Mouse (Mus musculus) MEL (cell line): ENCODE data around the gene Hist1h2af.

Experiments used
- CHD2 ChIP-seq: IDR thresholded peaks from 2 replicates; pipeline ENCODE4 v1.6.1; 2011; ENCODE audit warnings: low read length, improper control_type of control experiment
- CTCF ChIP-seq, 3 experiments: IDR thresholded peaks in 2 of 3; conservative IDR thresholded peaks in 1 of 3; 2 replicates each; pipeline ENCODE4 v1.5.1; 2011 to 2012; ENCODE audit warnings: low read length in 3 of 3, low read depth in 2 of 3, mild to moderate bottlenecking in 2 of 3, improper control_type of control experiment in 1 of 3, inconsistent platforms in 1 of 3, mixed read lengths in 1 of 3, moderate library complexity in 1 of 3; ENCODE audit not compliant: control insufficient read depth in 1 of 3, insufficient read depth in 1 of 3, poor library complexity in 1 of 3, severe bottlenecking in 1 of 3
- E2F4 ChIP-seq: IDR thresholded peaks from 2 replicates; pipeline ENCODE4 v1.6.1; 2011; ENCODE audit warnings: low read depth, low read length, improper control_type of control experiment, borderline replicate concordance
- ETS1 ChIP-seq: IDR thresholded peaks from 2 replicates; pipeline ENCODE4 v1.6.1; 2012; ENCODE audit warnings: low read depth, mild to moderate bottlenecking, inconsistent platforms, low read length, improper control_type of control experiment, moderate library complexity
- MAFK ChIP-seq: IDR thresholded peaks from 2 replicates; pipeline ENCODE4 v1.6.1; 2011; ENCODE audit warnings: low read depth, mild to moderate bottlenecking, low read length, improper control_type of control experiment, borderline replicate concordance
- MYC ChIP-seq: IDR thresholded peaks from 2 replicates; pipeline ENCODE4 v1.6.1; 2011; ENCODE audit warnings: low read depth, mild to moderate bottlenecking, low read length, improper control_type of control experiment, moderate library complexity
- NRF1 ChIP-seq: IDR thresholded peaks from 2 replicates; pipeline ENCODE4 v1.6.1; 2014; ENCODE audit warnings: low read depth, mild to moderate bottlenecking, inconsistent platforms, low read length, improper control_type of control experiment, moderate library complexity; ENCODE audit not compliant: poor library complexity, insufficient read depth, severe bottlenecking
- POLR2A ChIP-seq, 2 experiments: IDR thresholded peaks; 2 replicates each; pipeline ENCODE4 v1.6.1; 2011 to 2012; ENCODE audit warnings: low read length in 2 of 2, mild to moderate bottlenecking in 2 of 2, control low read depth in 1 of 2, improper control_type of control experiment in 1 of 2, low read depth in 1 of 2, moderate library complexity in 1 of 2; ENCODE audit not compliant: control insufficient read depth in 1 of 2, insufficient read depth in 1 of 2, poor library complexity in 1 of 2
- UBTF ChIP-seq: IDR thresholded peaks from 2 replicates; pipeline ENCODE4 v1.6.1; 2012; ENCODE audit warnings: low read depth, mild to moderate bottlenecking, inconsistent platforms, low read length, improper control_type of control experiment, moderate library complexity, borderline replicate concordance; ENCODE audit not compliant: insufficient read depth
- ZNF384 ChIP-seq: IDR thresholded peaks from 2 replicates; pipeline ENCODE4 v1.6.1; 2012; ENCODE audit warnings: low read depth, mild to moderate bottlenecking, inconsistent platforms, low read length, improper control_type of control experiment

DNA sequence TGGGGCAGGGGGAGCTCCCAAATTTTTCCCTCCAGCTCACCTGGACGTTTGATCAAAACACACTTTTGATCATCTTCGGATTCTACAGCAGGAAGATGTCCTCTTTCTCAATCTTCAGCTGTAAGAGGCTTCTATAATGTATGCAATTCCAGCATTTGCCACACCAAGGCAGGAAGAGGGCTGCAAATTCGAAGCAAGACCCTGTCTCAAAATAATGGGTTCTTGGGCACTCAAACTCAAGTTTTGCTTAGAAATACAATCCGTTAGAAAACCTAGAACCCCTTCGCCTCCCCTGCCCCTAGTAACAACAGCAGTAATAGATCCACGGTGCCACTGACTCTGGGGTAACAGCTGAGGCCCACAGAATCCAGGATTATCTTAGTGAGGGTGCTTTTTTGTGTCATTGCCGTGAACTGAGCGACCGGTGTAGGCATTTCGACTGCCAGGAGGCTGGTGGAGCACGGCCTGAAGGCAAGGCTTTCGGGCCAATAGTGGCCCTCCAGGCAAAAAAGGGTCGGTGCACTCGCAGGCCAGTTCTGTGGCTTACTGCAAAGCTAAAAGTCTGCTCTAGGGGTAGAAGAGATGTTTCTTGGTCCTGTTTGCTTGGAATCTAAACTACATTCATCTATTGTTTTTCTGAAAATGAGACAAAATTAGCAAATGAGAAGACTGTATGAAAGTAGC, 27.9 kb upstream of the Hist1h2af start:
- no peak for TF ChIP-seq CTCF (IDR thresholded peaks at IDR 0.05 in 2 of 3, conservative IDR thresholded peaks at IDR 0.05 in 1 of 3; ENCODE audit: control insufficient read depth in 1 of 3, insufficient read depth in 1 of 3, low read depth in 2 of 3, low read length in 3 of 3, poor library complexity in 1 of 3, severe bottlenecking in 1 of 3)
- no peak for TF ChIP-seq CHD2
- TF ChIP-seq MYC: no peak
- no peak for TF ChIP-seq ETS1
- TF ChIP-seq POLR2A (IDR thresholded peaks at IDR 0.05; ENCODE audit: control insufficient read depth in 1 of 2, insufficient read depth in 1 of 2, low read depth in 1 of 2, low read length in 2 of 2, poor library complexity in 1 of 2): no peak
- peak; percentile 69; the same call in 1 of the 2 replicates for TF ChIP-seq UBTF
- no peak for TF ChIP-seq ZNF384
- TF ChIP-seq E2F4: no peak
- TF ChIP-seq MAFK: no peak
- no peak for TF ChIP-seq NRF1
